19 mouse cellular contexts compared by ENCODE assay signal in genomic region chr12:91931586-91931985, GRCm38 (mm10).
"Had no signal": no experiment of that assay in that cellular context is flagged by ENCODE, and none has a peak within 500 bp of the region (broad histone marks: within the 10 kb centered on the region; RNA-seq: fewer than 3 reads in every experiment).

No protein-coding gene starts in this region.

- H3K27me3 ChIP-seq: midbrain, embryonic 12.5 days; neural tube, embryonic 13.5 days; neural tube, embryonic 15.5 days had no signal

- H3K4me1 ChIP-seq: midbrain, embryonic 10.5 days; midbrain, embryonic 12.5 days; neural tube, embryonic 15.5 days had no signal

- H3K4me2 ChIP-seq: lung, embryonic 14.5 days; midbrain, embryonic 12.5 days; neural tube, embryonic 13.5 days; neural tube, embryonic 15.5 days had no signal

- H3K27ac ChIP-seq: midbrain, embryonic 10.5 days; midbrain, embryonic 12.5 days; neural tube, embryonic 13.5 days; neural tube, embryonic 15.5 days had no signal

- ATAC-seq: lung, postnatal 0 days; midbrain, embryonic 16.5 days had no signal

- H3K36me3 ChIP-seq: midbrain, embryonic 10.5 days; midbrain, embryonic 12.5 days; neural tube, embryonic 13.5 days; neural tube, embryonic 15.5 days had no signal

- H3K9ac ChIP-seq: lung, embryonic 14.5 days; midbrain, embryonic 12.5 days; neural tube, embryonic 13.5 days; neural tube, embryonic 15.5 days had no signal

- H3K4me3 ChIP-seq: midbrain, embryonic 10.5 days; midbrain, embryonic 12.5 days; myocyte; neural tube, embryonic 13.5 days; neural tube, embryonic 15.5 days had no signal

- H3K9me3 ChIP-seq: midbrain, embryonic 10.5 days; midbrain, embryonic 12.5 days; neural tube, embryonic 13.5 days; neural tube, embryonic 15.5 days had no signal

- DNase-seq: lung, adult 18-20 months; lung, embryonic 14.5 days; lung, postnatal 4 days; midbrain, embryonic 14.5 days; retina, postnatal 1 day; right cerebral cortex, adult 18-20 months; right cerebral cortex, postnatal 25 days; right cerebral cortex, postnatal 4 days; spleen, adult 18-20 months; thymus, adult 18-20 months; thymus, postnatal 14 days; thymus, postnatal 36 days had no signal
